Mouse (Mus musculus): ENCODE measurements at regions not wholly inside any gene's neighbourhood (a gene's known extent, or its start where the extent isn't known, plus 50 kb on each side); places are given as distances from the start of the nearest gene placed in this dataset.

- Histone ChIP-seq H3K9me3 (no peaks in the 10 kb centered on the region), H3K4me3 (no peak overlapping the region), H3K4me1 (no peaks in the 10 kb centered on the region), H3K27me3 (no peaks in the 10 kb centered on the region), H3K9ac (no peak overlapping the region), H3K27ac (no peak overlapping the region), H3K36me3 (no peaks in the 10 kb centered on the region), H3K4me2 (no peak overlapping the region)
- ATAC-seq (ENCODE audit: borderline replicate concordance, extremely low read depth, low FRiP score, low TSS enrichment), result no peak
- WGBS, result 80% methylated on average over 6 of the region's 6 CpGs
These were observed 96.2 kb downstream of the Pdgfra start for GRCm38 (mm10) chr5:75248279-75248678.

- Histone ChIP-seq H3K9me3 (no peaks in the 10 kb centered on the region), H3K4me3 (no peak overlapping the region), H3K27ac (no peak overlapping the region), H3K9ac (no peak overlapping the region), H3K27me3 (no peaks in the 10 kb centered on the region), H3K4me1 (no peaks in the 10 kb centered on the region), H3K4me2 (no peak overlapping the region), H3K36me3 (no peaks in the 10 kb centered on the region)
- 64% methylated on average over 3 of the region's 3 CpGs for WGBS
- no peak for ATAC-seq (ENCODE audit: borderline replicate concordance, extremely low read depth, low FRiP score, low TSS enrichment)
These were observed 97.6 kb downstream of the Pdgfra start for GRCm38 (mm10) chr5:75249671-75250070.

- no peak for ATAC-seq (ENCODE audit: borderline replicate concordance, extremely low read depth, low FRiP score, low TSS enrichment)
- Histone ChIP-seq H3K27ac (no peak overlapping the region), H3K9me3 (no peaks in the 10 kb centered on the region), H3K4me2 (no peak overlapping the region), H3K36me3 (no peaks in the 10 kb centered on the region), H3K4me1 (no peaks in the 10 kb centered on the region), H3K27me3 (no peaks in the 10 kb centered on the region), H3K4me3 (no peak overlapping the region), H3K9ac (no peak overlapping the region)
- 53% methylated on average over 7 of the region's 7 CpGs for WGBS
These were observed 101.3 kb downstream of the Pdgfra start for GRCm38 (mm10) chr5:75253349-75253748.

GRCm38 (mm10) chr5:75253830-75254229 is 101.7 kb downstream of the Pdgfra start:
- Histone ChIP-seq H3K4me1 (no peaks in the 10 kb centered on the region), H3K9ac (no peak overlapping the region), H3K4me3 (no peak overlapping the region), H3K27me3 (no peaks in the 10 kb centered on the region), H3K36me3 (no peaks in the 10 kb centered on the region), H3K9me3 (no peaks in the 10 kb centered on the region), H3K27ac (no peak overlapping the region), H3K4me2 (no peak overlapping the region)
- no peak for ATAC-seq (ENCODE audit: borderline replicate concordance, extremely low read depth, low FRiP score, low TSS enrichment)
- 86% methylated on average over 5 of the region's 5 CpGs for WGBS

GRCm38 (mm10) chr5:75256186-75256585 is 104.1 kb downstream of the Pdgfra start:
- ATAC-seq (ENCODE audit: borderline replicate concordance, extremely low read depth, low FRiP score, low TSS enrichment), result no peak
- Histone ChIP-seq H3K27ac (no peak overlapping the region), H3K9me3 (no peaks in the 10 kb centered on the region), H3K9ac (no peak overlapping the region), H3K27me3 (no peaks in the 10 kb centered on the region), H3K4me2 (no peak overlapping the region), H3K4me1 (no peaks in the 10 kb centered on the region), H3K36me3 (no peaks in the 10 kb centered on the region), H3K4me3 (no peak overlapping the region)
- WGBS, result 69% methylated on average over 4 of the region's 4 CpGs

- Histone ChIP-seq H3K9me3 (no peaks in the 10 kb centered on the region), H3K27ac (no peak overlapping the region), H3K4me3 (no peak overlapping the region), H3K9ac (no peak overlapping the region), H3K4me1 (no peaks in the 10 kb centered on the region), H3K36me3 (no peaks in the 10 kb centered on the region), H3K4me2 (no peak overlapping the region), H3K27me3 (no peaks in the 10 kb centered on the region)
- ATAC-seq (ENCODE audit: borderline replicate concordance, extremely low read depth, low FRiP score, low TSS enrichment), result no peak
- WGBS, result 66% methylated on average over 2 of the region's 2 CpGs
These were observed 105.0 kb downstream of the Pdgfra start for GRCm38 (mm10) chr5:75257067-75257466.

GRCm38 (mm10) chr5:75260247-75260646 is 108.2 kb downstream of the Pdgfra start:
- Histone ChIP-seq H3K27me3 (no peaks in the 10 kb centered on the region), H3K4me2 (no peak overlapping the region), H3K27ac (peak overlapping the region; percentile 72), H3K4me3 (no peak overlapping the region), H3K4me1 (no peaks in the 10 kb centered on the region), H3K9ac (no peak overlapping the region), H3K36me3 (no peaks in the 10 kb centered on the region), H3K9me3 (no peaks in the 10 kb centered on the region)
- 49% methylated on average over 10 of the region's 10 CpGs for WGBS
- peak; percentile 67 for ATAC-seq (ENCODE audit: borderline replicate concordance, extremely low read depth, low FRiP score, low TSS enrichment)

GRCm38 (mm10) chr5:75266111-75266676 is 114.1 kb downstream of the Pdgfra start:
- Histone ChIP-seq H3K27ac (no peak overlapping the region), H3K9ac (no peak overlapping the region), H3K4me1 (0 out of 2 replicates have a peak, but pooled peaks cover 7% of the 10 kb centered on the region), H3K4me2 (no peak overlapping the region), H3K27me3 (no peaks in the 10 kb centered on the region), H3K9me3 (no peaks in the 10 kb centered on the region), H3K4me3 (no peak overlapping the region), H3K36me3 (no peaks in the 10 kb centered on the region)
- no peak for ATAC-seq (ENCODE audit: borderline replicate concordance, extremely low read depth, low FRiP score, low TSS enrichment)
- 85% methylated on average over 7 of the region's 7 CpGs for WGBS

- Histone ChIP-seq H3K4me3 (no peak overlapping the region), H3K27ac (no peak overlapping the region), H3K4me2 (no peak overlapping the region), H3K36me3 (no peaks in the 10 kb centered on the region), H3K9me3 (no peaks in the 10 kb centered on the region), H3K9ac (no peak overlapping the region), H3K27me3 (no peaks in the 10 kb centered on the region), H3K4me1 (0 out of 2 replicates have a peak, but pooled peaks cover 7% of the 10 kb centered on the region)
- WGBS, result 56% methylated on average over 4 of the region's 4 CpGs
- ATAC-seq (ENCODE audit: borderline replicate concordance, extremely low read depth, low FRiP score, low TSS enrichment), result no peak
These were observed 114.8 kb downstream of the Pdgfra start for GRCm38 (mm10) chr5:75266871-75267270.

GRCm38 (mm10) chr5:75267766-75268165 is 115.7 kb downstream of the Pdgfra start:
- Histone ChIP-seq H3K27ac (no peak overlapping the region), H3K9me3 (no peaks in the 10 kb centered on the region), H3K4me3 (no peak overlapping the region), H3K4me2 (no peak overlapping the region), H3K36me3 (no peaks in the 10 kb centered on the region), H3K9ac (no peak overlapping the region), H3K4me1 (0 out of 2 replicates have a peak, but pooled peaks cover 7% of the 10 kb centered on the region), H3K27me3 (no peaks in the 10 kb centered on the region)
- WGBS, result 66% methylated on average over 3 of the region's 3 CpGs
- no peak for ATAC-seq (ENCODE audit: borderline replicate concordance, extremely low read depth, low FRiP score, low TSS enrichment)

- Histone ChIP-seq H3K9ac (no peak overlapping the region), H3K4me2 (no peak overlapping the region), H3K4me1 (no peaks in the 10 kb centered on the region), H3K4me3 (no peak overlapping the region), H3K9me3 (no peaks in the 10 kb centered on the region), H3K27me3 (no peaks in the 10 kb centered on the region), H3K36me3 (no peaks in the 10 kb centered on the region), H3K27ac (no peak overlapping the region)
- WGBS, result 91% methylated on average over 3 of the region's 3 CpGs
- ATAC-seq (ENCODE audit: borderline replicate concordance, extremely low read depth, low FRiP score, low TSS enrichment), result no peak
These were observed 125.9 kb downstream of the Pdgfra start for GRCm38 (mm10) chr5:75278041-75278440.

- no peaks in the 10 kb centered on the region for H3K4me1 ChIP-seq
- no peak overlapping the region for H3K4me3 ChIP-seq
- H3K4me2 ChIP-seq, result no peak overlapping the region
- H3K27me3 ChIP-seq, result no peaks in the 10 kb centered on the region
- 85% methylated on average over 1 of the region's 1 CpGs for WGBS
- H3K36me3 ChIP-seq, result no peaks in the 10 kb centered on the region
- no peak overlapping the region for H3K9ac ChIP-seq
- ATAC-seq (ENCODE audit: borderline replicate concordance, extremely low read depth, low FRiP score, low TSS enrichment), result no peak
- no peaks in the 10 kb centered on the region for H3K9me3 ChIP-seq
- no peak overlapping the region for H3K27ac ChIP-seq
These were observed 127.6 kb downstream of the Pdgfra start for GRCm38 (mm10) chr5:75279561-75280171.

Measured in lung, embryonic 15.5 days (tissue).